Mouse (Mus musculus) embryonic facial prominence, embryonic 10.5 days (tissue): ENCODE measurements at regions not wholly inside any gene's neighbourhood (a gene's known extent, or its start where the extent isn't known, plus 50 kb on each side); places are given as distances from the start of the nearest gene placed in this dataset.

ENCODE experiments used
- DNase-seq: peaks from one replicate; pipeline ENCODE4 v3.0.0-alpha.2; 2017; ENCODE audit warnings: low spot score
- H3K27ac ChIP-seq: fragments of 300-500 bp; sonication (generic); replicated peaks from 2 replicates; pipeline ENCODE4 v1.5.1; 2016; ENCODE audit warnings: mild to moderate bottlenecking
- H3K27me3 ChIP-seq: fragments of 300-500 bp; sonication (generic); replicated peaks from 2 replicates; pipeline ENCODE4 v1.6.1; 2016; ENCODE audit warnings: low read depth, mild to moderate bottlenecking; ENCODE audit not compliant: poor library complexity, severe bottlenecking
- H3K36me3 ChIP-seq: fragments of 300-500 bp; sonication (generic); replicated peaks from 2 replicates; pipeline ENCODE4 v1.6.1; 2016; ENCODE audit warnings: mild to moderate bottlenecking, moderate library complexity
- H3K4me1 ChIP-seq: fragments of 300-500 bp; sonication (generic); 2 replicates; pipeline ENCODE4 v1.6.1; 2016
- H3K4me3 ChIP-seq: fragments of 300-500 bp; sonication (generic); 2 replicates; pipeline ENCODE4 v1.5.1; 2016; ENCODE audit warnings: mild to moderate bottlenecking, moderate library complexity
- H3K9me3 ChIP-seq: fragments of 300-500 bp; sonication (generic); 2 replicates; pipeline ENCODE4 v1.6.1; 2016; ENCODE audit warnings: mild to moderate bottlenecking
- WGBS: fragments of 180-500 bp; shearing (Covaris S2); methylation state at CpG from one replicate; pipeline ENCODE4 v1.1.7; 2016; 5-methylcytosine and 5-hydroxymethylcytosine counted together

GRCm38 (mm10) chr3:72235322-72235721 is 732.3 kb downstream of the Sis start:
- H3K4me1 ChIP-seq, result no peaks in the 10 kb centered on the region
- no peaks in the 10 kb centered on the region for H3K27me3 ChIP-seq
- WGBS, result 59% methylated on average over 1 of the region's 1 CpGs
- H3K9me3 ChIP-seq, result no peaks in the 10 kb centered on the region
- peak; percentile 24 for DNase-seq
- no peak overlapping the region for H3K27ac ChIP-seq
- no peaks in the 10 kb centered on the region for H3K36me3 ChIP-seq
- no peak overlapping the region for H3K4me3 ChIP-seq

- Histone ChIP-seq H3K9me3 (no peaks in the 10 kb centered on the region), H3K4me1 (no peaks in the 10 kb centered on the region), H3K27ac (no peak overlapping the region), H3K36me3 (no peaks in the 10 kb centered on the region), H3K4me3 (no peak overlapping the region), H3K27me3 (no peaks in the 10 kb centered on the region)
- WGBS, result 87% methylated on average over 2 of the region's 2 CpGs
- no peak for DNase-seq
These were observed 739.8 kb downstream of the Sis start for GRCm38 (mm10) chr3:72227818-72228217.
